Mouse (Mus musculus): ENCODE data around the gene Fancd2os. TPM values are rescaled to one million over a fixed set of nuclear protein-coding genes. Genes with fewer than 3 reads are reported as not detected.

Gene Fancd2os
- polyA plus RNA-seq, 1 experiment, result 29.9 TPM

GRCm38 (mm10) chr6:113639201-113639600, 38.7 kb upstream of the Fancd2os start:
- Histone ChIP-seq H3K27me3 (ENCODE audit: control insufficient read depth, insufficient read depth, low read length) (no peaks in the 10 kb centered on the region), H3K4me3 (ENCODE audit: control insufficient read depth, low read depth, low read length) (no peak overlapping the region), H3K36me3 (ENCODE audit: control insufficient read depth, insufficient read depth, low read length) (no peaks in the 10 kb centered on the region), H3K27ac (ENCODE audit: control insufficient read depth, insufficient read depth, low read depth, low read length) (no peak overlapping the region), H3K4me1 (ENCODE audit: control insufficient read depth, insufficient read depth, low read length) (no peaks in the 10 kb centered on the region; the same call in none of the 2 replicates)
- TF ChIP-seq CTCF (IDR thresholded peaks at IDR 0.05; ENCODE audit: control insufficient read depth, insufficient read depth, insufficient replicate concordance, low read depth, low read length) (no peak), POLR2A (IDR thresholded peaks at IDR 0.05; ENCODE audit: control insufficient read depth, low read depth, low read length) (no peak)

DNA sequence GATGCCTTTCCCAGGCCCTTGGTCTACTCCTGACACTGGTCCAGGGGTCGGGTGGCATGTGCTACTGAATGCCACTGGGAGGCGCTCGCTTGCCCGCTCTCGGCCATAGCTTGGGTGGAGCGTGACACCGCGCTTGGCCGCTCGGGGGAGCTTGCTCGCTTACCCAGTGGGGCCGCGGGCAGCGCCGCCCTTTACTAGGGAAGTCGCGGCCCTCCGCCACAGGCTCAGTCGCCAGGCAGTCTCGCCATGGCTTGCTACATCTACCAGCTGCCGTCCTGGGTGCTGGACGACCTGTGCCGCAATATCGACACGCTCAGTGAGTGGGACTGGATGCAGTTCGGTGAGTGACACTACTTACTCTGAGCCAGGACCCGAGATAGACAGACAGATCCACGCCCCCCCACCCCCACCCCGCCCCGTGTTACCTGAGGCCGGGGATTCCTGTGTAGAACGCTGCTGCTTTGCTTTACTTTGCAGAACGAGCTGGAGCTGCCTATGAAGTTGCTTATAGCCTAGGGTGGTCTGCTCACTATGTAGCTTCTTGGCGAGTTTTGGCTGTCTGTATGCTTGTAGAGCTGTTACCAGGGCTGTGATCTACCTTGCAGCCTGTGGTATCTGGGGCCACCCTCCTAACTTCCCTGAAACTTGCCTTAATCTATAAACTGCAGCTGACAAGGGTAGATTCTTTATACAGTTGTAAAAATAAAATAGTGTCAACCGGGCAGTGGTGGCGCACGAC, 38.0 kb upstream of the Fancd2os start, which contains the start of gene Irak2:
TSS of gene Irak2 (plus strand) at position 166 of the 739 bp plus-strand sequence.
- H3K36me3 ChIP-seq (ENCODE audit: control insufficient read depth, insufficient read depth, low read length), result no peaks in the 10 kb centered on the region
- no peak within 1 kb of the TSS; the same call in 1 of the 2 replicates for H3K27ac ChIP-seq (ENCODE audit: control insufficient read depth, insufficient read depth, low read depth, low read length)

GRCm38 (mm10) chr6:113632863-113633262, 32.3 kb upstream of the Fancd2os start:
- peaks cover 1% of the 10 kb centered on the region for H3K36me3 ChIP-seq (ENCODE audit: control insufficient read depth, insufficient read depth, low read length)

More for the DNA sequence above, 38.0 kb upstream of the Fancd2os start, which contains the start of gene Irak2:
- TF ChIP-seq CTCF (IDR thresholded peaks at IDR 0.05; ENCODE audit: control insufficient read depth, insufficient read depth, insufficient replicate concordance, low read depth, low read length) (peak; percentile 86), POLR2A (IDR thresholded peaks at IDR 0.05; ENCODE audit: control insufficient read depth, low read depth, low read length) (peak; percentile 77)
- Histone ChIP-seq H3K4me1 (ENCODE audit: control insufficient read depth, insufficient read depth, low read length) (no peaks in the 10 kb centered on the region; the same call in none of the 2 replicates), H3K27me3 (ENCODE audit: control insufficient read depth, insufficient read depth, low read length) (no peaks in the 10 kb centered on the region), H3K4me3 (ENCODE audit: control insufficient read depth, low read depth, low read length) (peak within 1 kb of the TSS; percentile 78)

DNA sequence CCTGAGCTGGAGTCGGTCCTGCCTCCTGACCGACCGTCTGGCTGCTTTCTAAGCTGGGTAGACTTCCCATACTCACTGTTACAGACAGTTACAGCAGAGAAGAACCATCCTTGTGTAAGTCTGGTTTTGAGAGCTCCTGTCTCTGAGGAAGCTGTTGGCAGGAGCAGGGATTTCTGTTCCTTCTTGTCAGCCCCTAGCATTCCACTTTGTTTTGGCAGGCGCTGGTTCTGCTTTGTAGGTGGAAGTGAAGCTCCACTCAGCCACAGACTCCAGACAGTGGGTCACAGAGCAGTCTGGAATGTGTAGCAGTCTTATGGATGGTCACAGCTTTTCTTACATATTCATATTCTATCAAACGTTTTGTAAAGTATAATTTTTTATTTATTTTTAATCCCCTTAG, 29.8 kb upstream of the Fancd2os start:
- Histone ChIP-seq H3K36me3 (ENCODE audit: control insufficient read depth, insufficient read depth, low read length) (peaks cover 3% of the 10 kb centered on the region), H3K4me3 (ENCODE audit: control insufficient read depth, low read depth, low read length) (no peak overlapping the region), H3K27ac (ENCODE audit: control insufficient read depth, insufficient read depth, low read depth, low read length) (no peak overlapping the region), H3K27me3 (ENCODE audit: control insufficient read depth, insufficient read depth, low read length) (no peaks in the 10 kb centered on the region), H3K4me1 (ENCODE audit: control insufficient read depth, insufficient read depth, low read length) (no peaks in the 10 kb centered on the region)
- no peak for TF ChIP-seq POLR2A (IDR thresholded peaks at IDR 0.05; ENCODE audit: control insufficient read depth, low read depth, low read length)
- TF ChIP-seq CTCF (IDR thresholded peaks at IDR 0.05; ENCODE audit: control insufficient read depth, insufficient read depth, insufficient replicate concordance, low read depth, low read length), result no peak

More at GRCm38 (mm10) chr6:113632863-113633262, 32.3 kb upstream of the Fancd2os start:
- no peak for TF ChIP-seq CTCF (IDR thresholded peaks at IDR 0.05; ENCODE audit: control insufficient read depth, insufficient read depth, insufficient replicate concordance, low read depth, low read length)
- no peak for TF ChIP-seq POLR2A (IDR thresholded peaks at IDR 0.05; ENCODE audit: control insufficient read depth, low read depth, low read length)
- H3K4me3 ChIP-seq (ENCODE audit: control insufficient read depth, low read depth, low read length), result peak overlapping the region; percentile 55
- no peaks in the 10 kb centered on the region for H3K27me3 ChIP-seq (ENCODE audit: control insufficient read depth, insufficient read depth, low read length)
- H3K4me1 ChIP-seq (ENCODE audit: control insufficient read depth, insufficient read depth, low read length), result no peaks in the 10 kb centered on the region
- H3K27ac ChIP-seq (ENCODE audit: control insufficient read depth, insufficient read depth, low read depth, low read length), result peak overlapping the region; percentile 60; the same call in 1 of the 2 replicates

- peaks cover 2% of the 10 kb centered on the region for H3K4me1 ChIP-seq (ENCODE audit: control insufficient read depth, insufficient read depth, low read length)
- peaks cover 1% of the 10 kb centered on the region for H3K36me3 ChIP-seq (ENCODE audit: control insufficient read depth, insufficient read depth, low read length)
- peak overlapping the region; percentile 92 for H3K27ac ChIP-seq (ENCODE audit: control insufficient read depth, insufficient read depth, low read depth, low read length)
- H3K4me3 ChIP-seq (ENCODE audit: control insufficient read depth, low read depth, low read length), result peak overlapping the region; percentile 98
- no peaks in the 10 kb centered on the region for H3K27me3 ChIP-seq (ENCODE audit: control insufficient read depth, insufficient read depth, low read length)
- TF ChIP-seq POLR2A (IDR thresholded peaks at IDR 0.05; ENCODE audit: control insufficient read depth, low read depth, low read length) (no peak), CTCF (IDR thresholded peaks at IDR 0.05; ENCODE audit: control insufficient read depth, insufficient read depth, insufficient replicate concordance, low read depth, low read length) (no peak)
These were observed 24.7 kb upstream of the Fancd2os start for GRCm38 (mm10) chr6:113624989-113625770.

DNA sequence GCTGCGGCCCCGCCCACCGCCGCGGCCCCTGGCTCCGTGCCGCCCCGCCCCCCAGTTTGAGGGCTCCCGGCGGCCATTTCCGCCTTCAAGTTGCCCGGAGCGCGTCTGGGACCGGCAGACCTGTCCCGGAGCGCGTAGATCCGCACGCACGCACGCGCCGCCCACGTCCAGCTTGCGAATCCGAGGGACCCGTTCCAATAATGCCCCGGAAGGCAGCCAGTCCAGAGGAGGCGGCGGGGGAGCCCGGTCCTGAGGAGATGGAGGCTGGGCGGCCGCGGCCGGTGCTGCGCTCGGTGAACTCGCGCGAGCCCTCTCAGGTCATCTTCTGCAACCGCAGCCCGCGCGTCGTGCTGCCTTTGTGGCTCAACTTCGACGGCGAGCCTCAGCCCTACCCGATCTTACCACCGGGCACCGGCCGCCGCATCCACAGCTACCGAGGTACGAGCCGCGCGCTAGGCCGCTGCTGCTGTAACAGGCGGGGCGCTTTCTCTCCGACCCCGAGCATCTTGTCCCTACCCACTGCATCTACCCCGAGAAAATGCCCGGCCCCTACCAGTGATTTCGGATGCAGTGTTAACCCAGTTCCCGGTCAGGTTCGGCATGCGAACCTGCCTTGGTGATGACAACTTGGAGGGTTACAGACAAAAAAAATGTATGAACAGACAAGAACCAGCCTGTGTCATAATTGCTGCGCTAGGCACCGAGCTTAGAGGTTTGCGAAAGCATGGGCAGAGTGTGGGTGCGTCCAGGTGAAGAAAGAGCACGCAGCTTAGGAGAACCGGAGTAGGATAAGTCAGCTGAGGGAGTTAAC, 23.6 kb upstream of the Fancd2os start, which contains the start of gene Vhl:
TSS of gene Vhl (plus strand) at position 19 of the 811 bp plus-strand sequence.
- Histone ChIP-seq H3K4me3 (ENCODE audit: control insufficient read depth, low read depth, low read length) (peak within 1 kb of the TSS; percentile 98), H3K36me3 (ENCODE audit: control insufficient read depth, insufficient read depth, low read length) (peaks cover 1% of the 10 kb centered on the region), H3K27ac (ENCODE audit: control insufficient read depth, insufficient read depth, low read depth, low read length) (peak within 1 kb of the TSS; percentile 96), H3K27me3 (ENCODE audit: control insufficient read depth, insufficient read depth, low read length) (no peaks in the 10 kb centered on the region), H3K4me1 (ENCODE audit: control insufficient read depth, insufficient read depth, low read length) (peaks cover 2% of the 10 kb centered on the region)
- no peak for TF ChIP-seq CTCF (IDR thresholded peaks at IDR 0.05; ENCODE audit: control insufficient read depth, insufficient read depth, insufficient replicate concordance, low read depth, low read length)
- TF ChIP-seq POLR2A (IDR thresholded peaks at IDR 0.05; ENCODE audit: control insufficient read depth, low read depth, low read length), result peak; percentile 50
